Mouse (Mus musculus): Measurements from ENCODE around the gene Naga. TPM values are rescaled to one million over a fixed set of nuclear protein-coding genes. Genes with fewer than 3 reads are reported as not detected.
A peak's percentile ranks its signal among the peaks of the same experiment; 100 is the strongest.

The Naga gene
- polyA plus RNA-seq (2012; rRNA removed) = 83.2 and 196 TPM in 2 replicates

DNA sequence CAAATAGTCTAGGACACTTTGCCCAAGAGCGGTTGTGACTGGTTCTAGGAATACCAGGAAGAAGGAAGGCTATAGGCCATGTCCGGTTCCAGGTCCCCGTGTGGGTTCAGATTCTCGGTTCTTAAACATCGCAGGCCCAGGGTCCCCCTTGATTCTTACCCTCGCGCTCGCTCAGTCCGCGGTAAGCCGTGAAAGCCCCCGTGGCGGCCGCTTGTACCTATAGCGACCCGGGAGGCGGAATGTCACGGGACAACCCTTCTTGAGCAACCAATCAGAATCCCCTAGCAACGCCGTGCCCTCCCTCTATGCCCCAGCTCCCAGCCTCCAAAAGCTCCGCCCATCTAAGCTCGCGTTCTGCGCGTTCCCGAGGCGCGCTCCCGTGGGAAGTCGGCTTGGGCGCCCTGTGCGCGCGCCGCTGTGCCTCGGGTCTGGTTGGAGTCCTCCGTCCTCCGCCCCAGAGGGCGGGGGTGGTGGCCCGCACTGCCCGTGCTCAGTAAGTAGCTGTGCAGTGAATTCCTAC, at the start of gene Naga, which contains the start of the genes Pheta2 and Smdt1:
Naga (minus strand) TSS at position 333 of the 520 bp plus-strand sequence.
Pheta2 (plus strand) TSS at position 350 of the 520 bp plus-strand sequence.
Smdt1 (plus strand) TSS at position 367 of the 520 bp plus-strand sequence.
- peak within 1 kb of the TSS; percentile 71 for H3K4me3 ChIP-seq (ENCODE audit: low read depth, low read length)
- H3K27ac ChIP-seq (ENCODE audit: insufficient read depth, low read depth, low read length) = peak within 1 kb of the TSS; percentile 39
- H3K27me3 ChIP-seq (ENCODE audit: control insufficient read depth, insufficient read depth, low read length) = 0 out of 2 replicates have a peak, but pooled peaks cover 3% of the 10 kb centered on the region
- peaks cover 19% of the 10 kb centered on the region for H3K4me1 ChIP-seq (ENCODE audit: control insufficient read depth, insufficient read depth, insufficient read length, low read length)
- WGBS = under 1% methylated on average over 41 of the region's 41 CpGs
- peaks cover 29% of the 10 kb centered on the region for H3K36me3 ChIP-seq (ENCODE audit: control insufficient read depth, insufficient read depth, low read length)
- TF ChIP-seq CTCF (IDR thresholded peaks at IDR 0.05; ENCODE audit: extremely low read depth, insufficient read length, insufficient replicate concordance, low read depth, low read length) (no peak), POLR2A (IDR thresholded peaks at IDR 0.05; ENCODE audit: low read depth, low read length) (peak; percentile 31; the same call in 1 of the 2 replicates)

DNA sequence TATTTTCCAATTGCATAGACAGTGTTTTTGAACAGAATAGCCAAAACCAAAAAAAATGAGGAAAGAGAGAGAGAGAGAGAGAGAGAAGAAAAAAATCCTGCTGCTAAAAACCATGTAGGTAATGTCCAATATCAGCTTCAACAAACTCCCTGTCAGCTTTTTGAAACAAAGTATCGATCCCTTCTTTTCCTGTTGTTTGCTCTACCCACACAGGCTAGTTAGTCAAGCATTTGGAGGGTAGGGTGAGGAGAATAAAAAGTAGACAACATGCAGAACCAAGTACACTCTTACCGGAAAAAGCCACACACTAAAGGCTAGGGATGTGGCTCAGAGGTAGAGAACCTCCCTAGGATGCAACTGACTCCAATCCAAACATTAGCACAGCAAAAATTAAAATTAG, 47.0 kb upstream of the Naga start:
- no peaks in the 10 kb centered on the region for H3K27me3 ChIP-seq (ENCODE audit: control insufficient read depth, insufficient read depth, low read length)
- H3K4me1 ChIP-seq (ENCODE audit: control insufficient read depth, insufficient read depth, insufficient read length, low read length) = peaks cover 2% of the 10 kb centered on the region; the same call in 1 of the 2 replicates
- TF ChIP-seq POLR2A (IDR thresholded peaks at IDR 0.05; ENCODE audit: low read depth, low read length) (no peak), CTCF (IDR thresholded peaks at IDR 0.05; ENCODE audit: extremely low read depth, insufficient read length, insufficient replicate concordance, low read depth, low read length) (no peak)
- H3K36me3 ChIP-seq (ENCODE audit: control insufficient read depth, insufficient read depth, low read length) = no peaks in the 10 kb centered on the region
- H3K4me3 ChIP-seq (ENCODE audit: low read depth, low read length) = no peak overlapping the region
- H3K27ac ChIP-seq (ENCODE audit: insufficient read depth, low read depth, low read length) = no peak overlapping the region
- 61% methylated on average over 2 of the region's 2 CpGs for WGBS

DNA sequence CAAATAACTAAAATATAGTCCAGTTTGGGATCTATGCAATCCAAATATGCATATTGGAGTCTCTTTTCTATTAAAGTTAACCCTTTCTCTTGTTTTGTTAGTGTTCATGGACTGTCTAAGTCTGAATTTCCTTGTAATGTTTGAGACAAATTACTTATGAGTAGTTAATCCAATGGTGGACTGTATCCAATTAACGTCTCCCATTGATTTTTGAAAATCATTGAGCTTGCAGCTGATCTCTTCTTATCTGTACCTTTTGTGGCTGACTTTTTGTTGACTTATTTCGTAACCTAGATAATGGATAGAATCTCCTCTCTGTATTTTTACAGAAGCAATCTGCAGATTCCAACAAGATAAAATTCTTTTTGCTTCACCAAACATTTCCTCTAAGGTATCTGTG, 43.7 kb upstream of the Naga start:
- Histone ChIP-seq H3K4me3 (ENCODE audit: low read depth, low read length) (no peak overlapping the region), H3K27me3 (ENCODE audit: control insufficient read depth, insufficient read depth, low read length) (no peaks in the 10 kb centered on the region), H3K4me1 (ENCODE audit: control insufficient read depth, insufficient read depth, insufficient read length, low read length) (peaks cover 12% of the 10 kb centered on the region; the same call in 1 of the 2 replicates), H3K27ac (ENCODE audit: insufficient read depth, low read depth, low read length) (no peak overlapping the region), H3K36me3 (ENCODE audit: control insufficient read depth, insufficient read depth, low read length) (no peaks in the 10 kb centered on the region)
- 45% methylated on average over 2 of the region's 2 CpGs for WGBS
- no peak for TF ChIP-seq CTCF (IDR thresholded peaks at IDR 0.05; ENCODE audit: extremely low read depth, insufficient read length, insufficient replicate concordance, low read depth, low read length)
- TF ChIP-seq POLR2A (IDR thresholded peaks at IDR 0.05; ENCODE audit: low read depth, low read length) = no peak

- 57% methylated on average over 7 of the region's 7 CpGs for WGBS
- TF ChIP-seq CTCF (IDR thresholded peaks at IDR 0.05; ENCODE audit: extremely low read depth, insufficient read length, insufficient replicate concordance, low read depth, low read length) = no peak
- no peak for TF ChIP-seq POLR2A (IDR thresholded peaks at IDR 0.05; ENCODE audit: low read depth, low read length)
- Histone ChIP-seq H3K27me3 (ENCODE audit: control insufficient read depth, insufficient read depth, low read length) (no peaks in the 10 kb centered on the region), H3K4me1 (ENCODE audit: control insufficient read depth, insufficient read depth, insufficient read length, low read length) (peaks cover 13% of the 10 kb centered on the region), H3K4me3 (ENCODE audit: low read depth, low read length) (peak overlapping the region; percentile 74), H3K36me3 (ENCODE audit: control insufficient read depth, insufficient read depth, low read length) (no peaks in the 10 kb centered on the region), H3K27ac (ENCODE audit: insufficient read depth, low read depth, low read length) (peak overlapping the region; percentile 65; the same call in 1 of the 2 replicates)
These were observed 42.0 kb upstream of the Naga start for GRCm38 (mm10) chr15:82380714-82381062.

DNA sequence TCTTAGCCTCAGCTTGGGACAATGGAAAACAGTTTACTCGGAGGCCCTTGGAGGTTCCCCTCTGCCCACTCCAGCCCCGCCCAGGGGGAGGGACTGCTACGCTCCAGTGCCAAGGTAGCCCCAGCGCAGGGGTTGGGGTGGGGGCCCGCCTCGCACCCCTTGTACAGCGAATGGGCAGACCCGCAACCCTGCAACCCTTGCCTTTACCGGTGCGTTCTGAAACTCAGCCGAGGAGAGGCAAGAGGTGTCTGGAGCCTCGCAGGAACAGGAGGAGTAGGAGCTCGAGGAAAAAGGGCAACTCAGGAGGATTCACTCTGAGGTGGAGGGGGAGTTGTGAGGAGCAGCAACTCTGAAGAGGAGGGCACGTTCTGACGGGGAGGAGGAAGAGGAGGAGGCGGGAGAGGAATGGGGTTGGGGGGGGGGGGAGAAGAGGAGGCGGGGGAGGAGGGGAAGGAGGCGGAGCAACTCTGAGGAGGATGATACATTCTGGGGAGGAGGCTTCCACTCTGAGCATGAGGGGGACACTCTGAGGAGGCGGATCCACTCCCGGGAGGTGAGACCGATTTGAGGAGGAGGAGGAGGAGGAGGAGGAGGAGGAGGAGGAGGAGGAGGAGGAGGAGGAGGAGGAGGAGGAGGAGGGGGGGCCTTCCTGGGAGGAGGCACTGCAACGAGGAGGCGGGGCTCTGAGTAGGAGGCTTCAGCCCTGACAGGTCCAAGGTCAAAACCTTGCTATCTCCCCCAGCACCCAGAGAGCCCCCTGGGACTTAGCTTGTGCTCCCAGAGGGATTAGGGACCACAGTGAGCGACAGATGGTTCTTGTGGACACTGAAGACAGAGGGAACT, 41.4 kb upstream of the Naga start, which contains the start of gene Cyp2d22:
Cyp2d22 (minus strand) TSS at position 390 of the 843 bp plus-strand sequence.
- TF ChIP-seq CTCF (IDR thresholded peaks at IDR 0.05; ENCODE audit: extremely low read depth, insufficient read length, insufficient replicate concordance, low read depth, low read length) = no peak
- 0 out of 2 replicates have a peak, but pooled peaks have one; percentile 2 for TF ChIP-seq POLR2A (IDR thresholded peaks at IDR 0.05; ENCODE audit: low read depth, low read length)
- 4% methylated on average over 18 of the region's 24 CpGs for WGBS
- Histone ChIP-seq H3K36me3 (ENCODE audit: control insufficient read depth, insufficient read depth, low read length) (no peaks in the 10 kb centered on the region), H3K4me1 (ENCODE audit: control insufficient read depth, insufficient read depth, insufficient read length, low read length) (peaks cover 13% of the 10 kb centered on the region), H3K27me3 (ENCODE audit: control insufficient read depth, insufficient read depth, low read length) (no peaks in the 10 kb centered on the region), H3K27ac (ENCODE audit: insufficient read depth, low read depth, low read length) (peak within 1 kb of the TSS; percentile 97), H3K4me3 (ENCODE audit: low read depth, low read length) (peak within 1 kb of the TSS; percentile 74)

- 11% methylated on average over 7 of the region's 7 CpGs for WGBS
- Histone ChIP-seq H3K4me3 (ENCODE audit: low read depth, low read length) (peak overlapping the region; percentile 74), H3K4me1 (ENCODE audit: control insufficient read depth, insufficient read depth, insufficient read length, low read length) (peaks cover 13% of the 10 kb centered on the region), H3K27ac (ENCODE audit: insufficient read depth, low read depth, low read length) (peak overlapping the region; percentile 97), H3K27me3 (ENCODE audit: control insufficient read depth, insufficient read depth, low read length) (no peaks in the 10 kb centered on the region), H3K36me3 (ENCODE audit: control insufficient read depth, insufficient read depth, low read length) (no peaks in the 10 kb centered on the region; the same call in 1 of the 2 replicates)
- TF ChIP-seq POLR2A (IDR thresholded peaks at IDR 0.05; ENCODE audit: low read depth, low read length) = 0 out of 2 replicates have a peak, but pooled peaks have one; percentile 31
- TF ChIP-seq CTCF (IDR thresholded peaks at IDR 0.05; ENCODE audit: extremely low read depth, insufficient read length, insufficient replicate concordance, low read depth, low read length) = no peak
These were observed 40.8 kb upstream of the Naga start for GRCm38 (mm10) chr15:82379511-82379870.
